Comparison of ENCODE assay signal across 11 mouse cellular contexts in genomic region chr14:55795380-55796163, GRCm38 (mm10). TPM values are rescaled to one million over a fixed set of nuclear protein-coding genes. Genes with fewer than 3 reads are reported as not detected.
A peak's percentile ranks its signal among the peaks of the same experiment; 100 is the strongest.
DNase-seq lines count a peak whose midpoint lies in the region; ATAC-seq lines count a peak whose summit lies in the region.
"Had no signal": no experiment of that assay in that cellular context is flagged by ENCODE, and none has a peak within 500 bp of the region (broad histone marks: within the 10 kb centered on the region; RNA-seq: fewer than 3 reads in every experiment).

No protein-coding gene starts in this region.

- no peaks in the 10 kb centered on the region for H3K9me3 ChIP-seq in megakaryocyte, embryonic 14.5 days
- H3K9me3 ChIP-seq in stomach, embryonic 16.5 days (replicated peaks; ENCODE audit: control insufficient read depth, low read length): no peaks in the 10 kb centered on the region

- no peaks in the 10 kb centered on the region for H3K27me3 ChIP-seq in megakaryocyte, embryonic 14.5 days (replicated peaks)
- no peaks in the 10 kb centered on the region for H3K27me3 ChIP-seq in stomach, embryonic 16.5 days (ENCODE audit: control insufficient read depth, insufficient read depth, low read length)

- ATAC-seq in megakaryocyte, adult 5-6 weeks (ENCODE audit: poor library complexity, severe bottlenecking): no peak
- ATAC-seq in common myeloid progenitor, adult 5-6 weeks (replicated peaks; ENCODE audit: low read depth, poor library complexity, severe bottlenecking): peak; percentile 32; the same call in 1 of the 2 replicates
- peak; percentile 93 for ATAC-seq in stomach, embryonic 16.5 days (ENCODE audit: insufficient read depth, low FRiP score)
- ATAC-seq: forebrain, postnatal 0 days had no signal

- H3K4me3 ChIP-seq in megakaryocyte, embryonic 14.5 days (replicated peaks): peak overlapping the region; percentile 62
- H3K4me3 ChIP-seq in stomach, embryonic 16.5 days (replicated peaks; ENCODE audit: low read length): no peak overlapping the region

- peak; percentile 72 for DNase-seq in large intestine, adult 2 months (ENCODE audit: low read depth, low spot score)
- no peak for DNase-seq in spleen, adult 12 weeks (ENCODE audit: low spot score)
- DNase-seq in layer of hippocampus, postnatal 14 days (ENCODE audit: low spot score in 2 of 2): no peak
- DNase-seq: cerebellum, postnatal 36 days; forebrain, postnatal 0 days; layer of hippocampus, adult 9-11 months; thymus, adult 2 months had no signal

- H3K4me2 ChIP-seq in stomach, embryonic 16.5 days (ENCODE audit: low read depth, low read length): no peak overlapping the region

- no peak overlapping the region for H3K9ac ChIP-seq in stomach, embryonic 16.5 days (ENCODE audit: low read length)
- H3K9ac ChIP-seq: forebrain, postnatal 0 days had no signal

- peak overlapping the region; percentile 81 for H3K27ac ChIP-seq in stomach, embryonic 16.5 days (ENCODE audit: low read length)

- H3K4me1 ChIP-seq in megakaryocyte, embryonic 14.5 days: peaks cover 22% of the 10 kb centered on the region
- no peaks in the 10 kb centered on the region for H3K4me1 ChIP-seq in stomach, embryonic 16.5 days (ENCODE audit: control insufficient read depth, insufficient read depth, low read length)

- no peaks in the 10 kb centered on the region for H3K36me3 ChIP-seq in megakaryocyte, embryonic 14.5 days (replicated peaks; ENCODE audit: low read length)
- H3K36me3 ChIP-seq in stomach, embryonic 16.5 days (ENCODE audit: control insufficient read depth, insufficient read depth, low read length): no peaks in the 10 kb centered on the region

- WGBS in large intestine, adult 2 months: 37% methylated on average over 15 of the region's 15 CpGs
- WGBS in stomach, embryonic 16.5 days: 67% methylated on average over 15 of the region's 15 CpGs

RNA-seq across cellular contexts. Expression of gene Ripk3, which starts 6.9 kb away (rescaled TPM):
- 38.4 and 95.9 TPM in 2 replicates for polyA plus RNA-seq in megakaryocyte, embryonic 14.5 days (2012; ENCODE audit: insufficient read depth, low replicate concordance)
- total RNA-seq in megakaryocyte, adult 5-6 weeks (2015): 79.0 and 82.5 TPM in 2 replicates
- total RNA-seq in megakaryocyte, adult 5-6 weeks (2017): 24.2 and 30.0 TPM in 2 replicates
- total RNA-seq in common myeloid progenitor, adult 5-6 weeks (2017): 33.0 and 43.3 TPM in 2 replicates
- 86.5 and 89.2 TPM in 2 replicates for polyA plus RNA-seq in large intestine, adult 2 months (2012; rRNA removed)
- polyA plus RNA-seq in stomach, embryonic 16.5 days (2015; fragmentation: Nextera tagmentation; extraction: Ambion mirVana): 32.7 and 34.4 TPM in 2 replicates
- total RNA-seq in layer of hippocampus, postnatal 14 days (2021): under 1 TPM; 0.37 to 0.43 TPM

RNA-seq across cellular contexts. Expression of gene Adcy4, which starts 11.7 kb away (rescaled TPM):
- polyA plus RNA-seq in megakaryocyte, embryonic 14.5 days (2012; ENCODE audit: insufficient read depth, low replicate concordance): not detected in 2 replicates
- not detected in 2 replicates for total RNA-seq in megakaryocyte, adult 5-6 weeks (2015)
- 0.15 TPM in 1 of 2 replicates, not detected in the other for total RNA-seq in megakaryocyte, adult 5-6 weeks (2017)
- total RNA-seq in common myeloid progenitor, adult 5-6 weeks (2017): not detected in 2 replicates
- polyA plus RNA-seq in large intestine, adult 2 months (2012; rRNA removed): 3.7 and 5.8 TPM in 2 replicates
- polyA plus RNA-seq in stomach, embryonic 16.5 days (2015; fragmentation: Nextera tagmentation; extraction: Ambion mirVana): 7.7 and 8.2 TPM in 2 replicates
- 1 to 10 TPM; 3.9 to 4.2 TPM for total RNA-seq in layer of hippocampus, postnatal 14 days (2021)

RNA-seq across cellular contexts. Expression of gene Nfatc4, which starts 27.4 kb away (rescaled TPM):
- 0.08 TPM in 1 of 2 replicates, not detected in the other for polyA plus RNA-seq in megakaryocyte, embryonic 14.5 days (2012; ENCODE audit: insufficient read depth, low replicate concordance)
- not detected in 2 replicates for total RNA-seq in megakaryocyte, adult 5-6 weeks (2015)
- total RNA-seq in megakaryocyte, adult 5-6 weeks (2017): not detected in 2 replicates
- not detected in 2 replicates for total RNA-seq in common myeloid progenitor, adult 5-6 weeks (2017)
- 5.7 and 7.3 TPM in 2 replicates for polyA plus RNA-seq in large intestine, adult 2 months (2012; rRNA removed)
- polyA plus RNA-seq in stomach, embryonic 16.5 days (2015; fragmentation: Nextera tagmentation; extraction: Ambion mirVana): 32.9 and 33.9 TPM in 2 replicates
- 1 to 10 TPM; 3.5 to 4.0 TPM for total RNA-seq in layer of hippocampus, postnatal 14 days (2021)

RNA-seq across cellular contexts. Expression of gene Ltb4r1, which starts 29.8 kb away (rescaled TPM):
- polyA plus RNA-seq in megakaryocyte, embryonic 14.5 days (2012; ENCODE audit: insufficient read depth, low replicate concordance): 24.2 and 36.1 TPM in 2 replicates
- 41.4 and 46.4 TPM in 2 replicates for total RNA-seq in megakaryocyte, adult 5-6 weeks (2015)
- 57.4 and 68.0 TPM in 2 replicates for total RNA-seq in megakaryocyte, adult 5-6 weeks (2017)
- total RNA-seq in common myeloid progenitor, adult 5-6 weeks (2017): 1.5 and 6.3 TPM in 2 replicates
- polyA plus RNA-seq in large intestine, adult 2 months (2012; rRNA removed): 4.9 and 8.2 TPM in 2 replicates
- polyA plus RNA-seq in stomach, embryonic 16.5 days (2015; fragmentation: Nextera tagmentation; extraction: Ambion mirVana): 2.4 and 4.8 TPM in 2 replicates
- total RNA-seq in layer of hippocampus, postnatal 14 days (2021): under 1 TPM; 0.46 to 0.55 TPM

RNA-seq across cellular contexts. Expression of gene Ltb4r2, which starts 34.3 kb away (rescaled TPM):
- polyA plus RNA-seq in megakaryocyte, embryonic 14.5 days (2012; ENCODE audit: insufficient read depth, low replicate concordance): 3.2 and 5.6 TPM in 2 replicates
- total RNA-seq in megakaryocyte, adult 5-6 weeks (2015): 0.16 and 0.21 TPM in 2 replicates
- total RNA-seq in megakaryocyte, adult 5-6 weeks (2017): 0.33 and 0.53 TPM in 2 replicates
- 0.46 and 0.49 TPM in 2 replicates for total RNA-seq in common myeloid progenitor, adult 5-6 weeks (2017)
- polyA plus RNA-seq in large intestine, adult 2 months (2012; rRNA removed): 3.5 and 11.3 TPM in 2 replicates
- 0.71 and 0.81 TPM in 2 replicates for polyA plus RNA-seq in stomach, embryonic 16.5 days (2015; fragmentation: Nextera tagmentation; extraction: Ambion mirVana)
- total RNA-seq in layer of hippocampus, postnatal 14 days (2021): under 1 TPM; 0.30 to 0.38 TPM

Comparison
In these comparisons a context has a peak if more than half of its experiments do, and no peak if none do; other contexts are left out.
1. RNA of gene Ripk3, which starts 6.9 kb away (total RNA-seq): 24.2 to 82.5 TPM in megakaryocyte, adult 5-6 weeks and 33.0 to 43.3 TPM in common myeloid progenitor, adult 5-6 weeks; 0.37 to 0.43 TPM in layer of hippocampus, postnatal 14 days; every median in the first group is over 10 times any median in the second.